Mouse (Mus musculus) left cerebral cortex, adult 2 months (tissue): ENCODE data around the gene Wbp1. TPM values are rescaled to one million over a fixed set of nuclear protein-coding genes. Genes with fewer than 3 reads are reported as not detected.

ENCODE experiments used
- DNase-seq, 2 experiments: peaks; one replicate each; pipeline ENCODE4 v3.0.0; 2021 to 2022; ENCODE audit warnings: low spot score in 2 of 2, mixed read lengths in 1 of 2; ENCODE audit errors: extremely low spot score in 1 of 2
- H3K27ac ChIP-seq: fragments of 200-600 bp; 2 replicates; pipeline ENCODE4 v1.8.1; 2022
- H3K4me3 ChIP-seq: fragments of 200-600 bp; 2 replicates; pipeline ENCODE4 v1.8.1; 2022
- CTCF ChIP-seq: fragments of 200-600 bp; IDR thresholded peaks from 2 replicates; pipeline ENCODE4 v1.8.1; 2022; ENCODE audit warnings: antibody characterized with exemption, mild to moderate bottlenecking, moderate library complexity
- intact Hi-C: fragments of 180-260 bp; cut with DNase I; formaldehyde crosslinking; loops from one replicate; pipeline ENCODE4 v1.15.1; 2025
- total RNA-seq, 2 experiments: library from RNA; stranded (reverse); gene quantifications; 2 replicates each; pipeline ENCODE4 v1.2.3; 2021

Wbp1 gene
- total RNA-seq, 2 experiments from 2014 or later = 42.4 to 42.5 TPM

DNA sequence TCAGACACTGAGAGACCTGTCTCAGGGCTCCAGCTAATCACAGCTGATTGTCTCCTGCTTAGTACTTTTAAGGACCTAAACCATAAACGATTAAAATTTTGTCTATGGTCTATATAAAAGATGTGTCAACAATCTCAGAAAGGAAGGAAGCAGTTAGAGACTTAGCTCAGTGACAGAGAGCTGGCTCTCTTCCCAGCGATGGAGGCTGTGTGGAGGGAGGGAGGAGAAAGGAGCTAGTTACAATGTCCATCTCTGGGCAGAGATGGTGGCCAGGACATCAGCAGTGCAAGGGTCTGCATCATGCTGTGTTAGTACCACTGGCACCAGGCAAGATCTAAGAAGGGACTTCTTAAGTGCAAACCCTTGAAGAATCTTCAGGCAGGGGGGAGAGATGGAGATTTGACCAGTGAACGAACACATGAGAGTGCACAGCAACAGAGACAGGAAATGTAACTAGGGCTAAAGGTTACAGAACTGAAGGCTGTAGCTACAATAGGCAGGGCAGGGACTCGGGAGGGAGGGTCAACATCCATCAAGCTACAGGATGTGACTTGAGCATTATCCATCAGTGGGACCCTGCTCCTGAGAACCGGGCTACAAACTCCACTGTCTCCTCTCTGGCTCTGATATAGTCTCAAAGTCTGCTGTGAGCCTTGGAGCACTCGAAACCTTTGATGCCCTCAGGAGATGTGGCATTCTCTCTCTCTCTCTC is 28.8 kb downstream of the Wbp1 start:
- TF ChIP-seq CTCF = no peak
- Histone ChIP-seq H3K4me3 (no peak overlapping the region), H3K27ac (no peak overlapping the region)
- DNase-seq = no peak
- intact Hi-C loops = no loop called here

DNA sequence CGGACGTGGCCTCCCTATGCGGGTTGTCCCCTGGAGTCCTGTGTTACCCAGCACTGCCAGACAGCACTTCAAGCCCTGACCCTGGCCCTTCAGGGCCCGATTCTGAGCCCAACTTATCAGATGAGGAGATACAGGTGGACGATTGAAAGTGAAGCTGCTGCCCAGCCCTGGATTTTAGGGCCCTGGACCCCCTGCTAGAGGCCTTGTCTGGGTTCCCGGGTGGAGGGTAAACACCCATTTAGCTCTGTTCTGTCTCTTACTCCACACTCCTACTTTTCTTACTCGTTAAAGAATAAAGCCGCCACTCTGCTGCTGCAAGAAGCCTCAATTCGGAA is 33.5 kb downstream of the Wbp1 start:
- no peak for TF ChIP-seq CTCF
- Histone ChIP-seq H3K4me3 (peak overlapping the region; percentile 23; the same call in 1 of the 2 replicates), H3K27ac (no peak overlapping the region)
- intact Hi-C loops = no loop called here
- no peak for DNase-seq

DNA sequence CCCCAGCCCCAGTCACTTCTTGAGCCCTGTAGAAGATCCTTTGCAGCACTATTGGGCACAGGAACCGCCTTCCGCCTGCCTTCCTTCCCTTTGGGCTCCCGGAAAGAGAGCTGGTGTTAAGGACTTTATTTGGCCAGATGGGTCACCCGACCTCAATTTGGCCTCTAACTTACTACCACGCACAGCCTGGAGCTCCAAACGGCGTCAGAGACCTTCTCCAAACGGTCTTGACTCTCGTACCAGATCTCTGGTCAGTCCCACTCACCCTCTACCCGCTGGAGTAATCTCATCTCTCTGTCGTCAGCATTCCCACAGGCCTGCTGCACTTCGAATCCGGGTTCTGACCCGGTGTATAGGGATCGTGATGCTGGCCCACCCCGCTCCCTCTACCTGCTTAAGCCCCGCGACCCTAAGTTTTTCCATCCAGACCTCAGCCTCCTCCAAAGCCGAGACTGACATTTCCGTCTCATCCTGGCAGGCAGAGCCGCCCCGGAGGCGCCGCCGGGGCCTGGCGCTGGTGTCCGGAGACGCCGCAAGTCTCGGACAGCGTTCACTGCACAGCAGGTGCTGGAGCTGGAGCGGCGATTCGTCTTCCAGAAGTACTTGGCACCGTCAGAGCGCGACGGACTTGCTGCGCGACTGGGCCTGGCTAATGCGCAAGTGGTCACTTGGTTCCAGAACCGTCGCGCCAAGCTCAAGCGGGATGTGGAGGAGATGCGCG is 34.0 kb downstream of the Wbp1 start:
- no peak for DNase-seq
- intact Hi-C loops = no loop called here
- Histone ChIP-seq H3K4me3 (peak overlapping the region; percentile 23; the same call in 1 of the 2 replicates), H3K27ac (no peak overlapping the region)
- TF ChIP-seq CTCF = no peak

DNA sequence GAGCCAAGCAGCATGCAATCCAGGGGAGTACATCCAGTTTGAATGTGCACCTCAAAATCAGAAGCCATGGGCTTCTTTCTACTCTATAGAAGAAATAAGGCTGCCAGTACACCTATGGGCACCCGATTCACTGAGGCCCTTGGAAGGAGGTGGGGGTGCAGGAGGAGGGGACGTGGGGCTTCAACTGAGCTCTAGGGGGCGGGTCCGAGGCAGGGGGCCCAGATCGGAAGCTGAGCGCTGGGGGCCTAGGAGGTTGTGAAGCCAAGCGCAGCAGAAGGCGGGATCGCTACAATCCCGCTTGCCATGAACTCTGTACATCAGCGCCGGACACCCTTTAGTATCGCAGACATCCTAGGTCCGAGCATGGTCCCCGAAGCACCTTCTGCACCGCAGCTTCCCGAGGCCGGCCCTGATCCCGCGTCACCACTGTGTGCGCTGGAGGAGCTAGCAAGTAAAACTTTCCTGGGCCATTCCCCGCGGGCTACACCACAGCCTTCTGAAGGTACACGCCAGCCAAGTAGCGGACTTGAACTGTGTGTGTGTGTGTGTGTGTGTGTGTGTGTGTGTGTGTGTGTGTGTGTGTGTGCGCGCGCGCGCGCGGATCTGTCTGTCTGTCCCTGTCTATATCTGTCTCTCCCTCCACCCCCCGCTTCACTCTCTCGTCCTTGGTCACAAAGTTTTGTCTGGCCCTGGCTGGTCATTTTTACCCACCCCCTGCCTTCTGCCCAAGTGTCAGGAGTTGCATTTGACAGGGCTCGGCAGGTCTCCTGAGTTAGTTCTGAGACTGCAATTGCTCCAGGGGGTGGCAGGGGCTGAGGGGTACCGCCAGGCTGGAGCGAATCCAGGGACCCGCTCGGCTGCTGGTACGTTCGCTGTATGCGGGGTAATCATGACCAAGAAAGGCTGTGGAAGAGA is 35.0 kb downstream of the Wbp1 start, which contains the start of gene Lbx2:
TSS of gene Lbx2 (plus strand) at position 247 of the 915 bp plus-strand sequence.
- H3K4me3 ChIP-seq = no peak within 1 kb of the TSS
- DNase-seq = no peak
- no peak for TF ChIP-seq CTCF
- H3K27ac ChIP-seq = no peak within 1 kb of the TSS
- intact Hi-C loops = no loop called here

DNA sequence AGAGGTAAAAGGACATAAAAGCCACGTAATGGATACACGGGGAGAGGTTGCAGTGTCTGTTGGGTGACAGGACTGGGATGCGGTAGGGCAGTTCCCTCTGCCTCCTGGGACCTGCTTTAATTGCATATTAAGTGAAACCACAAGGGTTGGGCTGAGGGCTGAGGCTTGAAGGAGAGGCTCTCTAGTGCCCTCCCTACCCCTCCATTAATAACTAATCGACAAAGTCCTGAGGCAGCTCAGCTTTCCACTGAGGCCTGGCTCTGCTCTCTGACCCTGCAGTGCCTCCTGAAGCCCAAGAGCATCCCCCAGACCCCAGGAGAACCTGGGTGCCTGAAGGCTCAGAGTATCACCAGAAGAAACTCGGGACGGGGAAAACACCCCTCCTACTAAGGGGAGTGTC is 36.9 kb downstream of the Wbp1 start:
- Histone ChIP-seq H3K4me3 (no peak overlapping the region), H3K27ac (no peak overlapping the region)
- DNase-seq = no peak
- TF ChIP-seq CTCF = no peak
- intact Hi-C loops = no loop called here

DNA sequence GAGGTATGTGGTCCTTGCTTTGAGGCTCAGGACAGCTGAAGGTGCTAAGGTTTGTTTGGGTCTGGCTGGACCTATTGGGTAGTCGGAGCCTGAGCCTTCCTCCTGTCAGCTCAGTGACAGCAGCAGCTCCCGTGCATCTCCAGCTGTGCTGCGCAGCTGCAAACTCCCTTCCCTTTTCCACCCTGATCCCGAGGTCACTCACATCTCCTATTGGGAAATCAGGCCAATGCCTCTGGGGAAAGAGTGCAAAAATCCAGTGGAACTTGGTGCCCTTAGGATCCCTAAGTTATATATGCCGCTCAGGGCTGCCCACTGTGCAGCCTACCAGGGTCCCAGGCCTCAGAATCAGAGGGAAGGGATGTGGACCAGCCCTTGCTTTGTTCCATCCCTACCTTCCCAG is 37.9 kb downstream of the Wbp1 start:
- DNase-seq = no peak
- H3K27ac ChIP-seq = no peak overlapping the region
- no peak overlapping the region for H3K4me3 ChIP-seq
- no peak for TF ChIP-seq CTCF
- intact Hi-C loops = no loop called here

DNA sequence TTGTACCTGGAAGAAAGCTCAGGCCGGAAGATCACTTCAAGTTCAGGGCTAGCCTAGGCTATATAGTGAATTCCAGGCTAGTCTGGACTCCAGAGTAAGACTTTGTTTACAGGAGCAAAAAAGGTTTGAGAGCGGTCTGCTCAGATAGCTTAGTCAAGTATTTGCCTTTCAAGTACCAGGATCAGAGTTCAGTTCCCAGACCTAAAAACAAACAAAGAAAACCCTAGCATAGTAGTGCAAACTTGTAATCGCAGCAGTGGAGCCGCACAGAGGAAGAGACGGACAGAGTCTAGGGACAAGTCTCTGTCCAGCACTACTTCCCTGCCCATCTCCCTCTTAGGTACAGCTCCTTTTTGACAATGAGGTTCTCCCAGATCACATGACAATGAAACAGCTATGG is 41.1 kb downstream of the Wbp1 start:
- Histone ChIP-seq H3K4me3 (no peak overlapping the region), H3K27ac (no peak overlapping the region)
- no peak for TF ChIP-seq CTCF
- no peak for DNase-seq
- intact Hi-C loops = no loop called here

DNA sequence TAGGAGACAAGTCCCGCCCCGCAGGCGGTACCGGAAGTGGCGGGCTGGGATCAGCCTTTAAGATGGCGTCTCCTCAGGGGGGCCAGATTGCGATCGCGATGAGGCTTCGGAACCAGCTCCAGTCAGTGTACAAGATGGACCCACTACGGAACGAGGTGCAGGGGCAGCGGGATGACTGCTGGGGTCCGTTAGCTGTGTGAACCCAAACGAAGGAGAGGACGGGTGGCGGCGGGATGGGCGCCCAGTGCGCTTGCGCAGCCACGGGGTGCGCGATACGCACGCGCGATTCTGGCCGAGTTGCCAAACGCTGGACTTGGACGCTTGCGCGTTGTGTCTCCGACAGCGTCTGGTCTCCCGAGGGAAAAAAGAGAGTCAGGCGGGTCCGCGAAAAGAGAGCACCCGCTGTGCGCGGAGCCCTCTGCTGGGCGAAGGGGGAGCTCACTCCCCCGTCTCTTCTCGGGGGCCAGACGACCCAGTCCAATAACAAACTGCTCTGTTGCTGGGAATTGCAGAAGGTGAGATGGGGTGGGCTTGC is 43.0 kb downstream of the Wbp1 start:
- DNase-seq = peak; percentile 99
- Histone ChIP-seq H3K4me3 (peak overlapping the region; percentile 84), H3K27ac (peak overlapping the region; percentile 100)
- intact Hi-C loops = loop anchor here (1.0 to 10.0 kb wide), 4 partner anchors 22 to 636 kb away; partner anchors contain the start of genes Aup1, Ccdc142, Gm42688 and Vax2
- TF ChIP-seq CTCF = peak; percentile 63

DNA sequence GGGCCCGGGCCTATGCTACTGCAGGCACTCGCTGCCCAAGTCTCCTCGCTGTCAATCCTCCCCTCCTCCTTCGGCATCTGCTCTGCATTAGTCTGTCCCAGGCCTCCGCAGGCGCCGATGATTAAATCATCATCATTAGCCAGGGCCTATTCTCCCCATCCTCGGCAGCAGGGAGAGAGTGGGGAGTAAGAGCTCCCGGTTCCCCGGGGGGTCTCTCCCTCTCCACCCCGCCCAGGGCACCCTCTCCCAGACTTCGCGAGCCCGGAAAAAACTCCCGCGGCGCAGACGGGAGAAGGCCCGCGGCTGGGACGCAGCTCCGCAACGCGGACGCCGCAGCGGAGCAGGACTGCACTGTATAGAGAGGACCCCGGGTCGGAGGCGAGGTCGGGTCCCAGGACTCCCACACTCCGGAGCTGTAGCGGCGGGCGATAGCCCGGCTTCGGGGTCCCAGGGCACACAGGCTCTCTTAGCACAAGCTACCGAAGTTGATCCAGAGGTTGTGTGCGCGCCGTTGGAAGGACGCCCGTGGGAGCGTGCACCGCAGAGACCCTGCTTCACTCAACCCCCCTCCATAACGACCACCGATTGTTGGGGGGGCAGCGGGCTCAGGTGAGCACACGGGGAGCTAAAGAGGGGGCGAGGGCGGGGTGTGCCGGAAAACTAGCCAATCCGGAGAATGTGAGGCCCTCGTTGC is 43.6 kb downstream of the Wbp1 start, which contains the start of gene Pcgf1:
TSS of gene Pcgf1 (plus strand) at position 240 of the 694 bp plus-strand sequence.
- TF ChIP-seq CTCF = no peak
- peak; percentile 39 to 56 for DNase-seq
- intact Hi-C loops = loop anchor here (1.0 to 10.0 kb wide), 4 partner anchors 23 to 637 kb away; partner anchors contain the start of genes Aup1, Ccdc142, Gm42688 and Vax2
- peak within 1 kb of the TSS; percentile 84 for H3K4me3 ChIP-seq
- peak within 1 kb of the TSS; percentile 100 for H3K27ac ChIP-seq

DNA sequence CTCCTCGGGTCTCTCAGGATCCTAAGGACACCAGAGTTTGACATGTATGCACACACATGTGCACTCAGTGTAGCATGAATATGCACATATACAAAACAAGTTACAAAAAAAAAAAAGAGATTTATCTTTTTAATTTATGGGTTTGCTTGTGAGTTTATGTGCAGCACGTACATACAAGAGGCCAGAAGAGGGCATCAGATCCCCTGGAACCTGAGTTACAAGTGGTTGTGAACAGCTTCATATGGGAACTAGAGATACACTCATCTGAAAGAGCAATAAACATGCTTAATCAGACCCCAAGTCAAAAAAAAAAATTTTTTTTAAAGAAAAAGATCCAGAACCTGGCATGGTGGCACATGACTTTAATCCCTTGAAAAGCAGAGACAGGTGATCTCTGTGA is 46.4 kb downstream of the Wbp1 start:
- no peak overlapping the region for H3K4me3 ChIP-seq
- intact Hi-C loops = loop anchor here (10.0 kb wide), 1 partner anchor 640 kb away; the partner anchor contains the start of gene Vax2
- H3K27ac ChIP-seq = no peak overlapping the region
- TF ChIP-seq CTCF = no peak; the same call in 1 of the 2 replicates
- no peak for DNase-seq

DNA sequence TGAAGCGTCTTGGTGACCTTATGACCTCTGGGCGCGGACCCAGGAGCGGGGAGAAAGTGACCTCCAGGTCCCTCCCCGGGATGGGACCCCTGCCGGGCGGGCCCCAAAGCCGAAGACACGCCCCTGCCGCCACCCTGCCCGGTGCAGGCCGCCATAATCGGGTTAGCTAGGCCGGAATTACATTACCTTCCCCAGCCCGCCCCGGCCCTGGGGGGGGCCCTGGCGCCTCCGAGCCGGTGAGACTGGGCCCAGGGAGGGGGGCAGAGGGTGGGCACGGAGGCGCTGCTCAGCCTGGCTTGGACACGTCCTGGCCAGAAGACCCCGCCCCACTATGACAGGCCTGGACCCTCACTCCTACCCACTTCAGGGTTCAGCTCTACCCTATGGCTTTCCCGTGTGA is 50.1 kb downstream of the Wbp1 start:
- Histone ChIP-seq H3K4me3 (no peak overlapping the region), H3K27ac (no peak overlapping the region)
- intact Hi-C loops = loop anchor here (10.0 kb wide), 1 partner anchor 644 kb away; the partner anchor contains the start of gene Vax2
- TF ChIP-seq CTCF = no peak
- DNase-seq = no peak
